Mouse (Mus musculus): ENCODE measurements around the gene Tmem132d. TPM values are rescaled to one million over a fixed set of nuclear protein-coding genes. Genes with fewer than 3 reads are reported as not detected.

The Tmem132d gene
- polyA plus RNA-seq, 1 experiment from 2014 or later: 2.9 TPM

- WGBS: 59% methylated on average over 14 of the region's 14 CpGs
- no peaks in the 10 kb centered on the region for H3K9me3 ChIP-seq (ENCODE audit: control insufficient read depth, low read length)
- no peak overlapping the region for H3K27ac ChIP-seq (ENCODE audit: low read depth, low read length)
- H3K4me2 ChIP-seq (ENCODE audit: low read depth, low read length): no peak overlapping the region
- ATAC-seq (ENCODE audit: low read depth): no peak
- no peaks in the 10 kb centered on the region for H3K36me3 ChIP-seq (ENCODE audit: control insufficient read depth, insufficient read depth, low read length)
- no peak overlapping the region for H3K4me3 ChIP-seq (ENCODE audit: low read depth, low read length)
- H3K27me3 ChIP-seq (ENCODE audit: control insufficient read depth, insufficient read depth, low read length): no peaks in the 10 kb centered on the region
- H3K4me1 ChIP-seq (ENCODE audit: control insufficient read depth, insufficient read depth, low read length): peaks cover 4% of the 10 kb centered on the region; the same call in 1 of the 2 replicates
- no peak overlapping the region for H3K9ac ChIP-seq (replicated peaks; ENCODE audit: low read depth, low read length)
Measured at GRCm38 (mm10) chr5:128190243-128190820, 242.5 kb downstream of the Tmem132d start.

DNA sequence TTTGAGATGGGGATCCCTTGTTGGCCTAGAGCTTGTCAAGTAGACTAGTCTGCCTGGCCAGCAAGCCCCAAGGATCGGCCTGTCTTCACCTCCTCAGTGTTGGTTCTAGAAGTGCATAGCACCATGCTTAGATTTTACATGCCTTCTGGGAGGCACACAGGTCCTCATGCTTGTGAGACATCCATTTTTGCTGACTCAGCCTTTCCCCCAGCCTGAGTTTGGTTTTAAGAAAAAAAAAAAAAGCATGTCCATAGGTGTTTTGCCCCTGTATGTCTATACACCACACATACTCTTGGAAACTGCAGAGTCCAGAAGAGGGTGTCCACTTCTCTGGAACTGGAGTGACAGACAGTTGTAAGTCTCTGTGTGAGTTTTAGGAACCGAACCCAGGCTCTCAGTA lies 256.6 kb downstream of the Tmem132d start:
- WGBS: 92% methylated on average over 2 of the region's 2 CpGs
- H3K9ac ChIP-seq (replicated peaks; ENCODE audit: low read depth, low read length): no peak overlapping the region
- H3K27ac ChIP-seq (ENCODE audit: low read depth, low read length): no peak overlapping the region
- H3K4me2 ChIP-seq (ENCODE audit: low read depth, low read length): no peak overlapping the region
- no peaks in the 10 kb centered on the region for H3K27me3 ChIP-seq (ENCODE audit: control insufficient read depth, insufficient read depth, low read length)
- no peak for ATAC-seq (ENCODE audit: low read depth)
- H3K4me3 ChIP-seq (ENCODE audit: low read depth, low read length): no peak overlapping the region
- no peaks in the 10 kb centered on the region for H3K36me3 ChIP-seq (ENCODE audit: control insufficient read depth, insufficient read depth, low read length)
- H3K4me1 ChIP-seq (ENCODE audit: control insufficient read depth, insufficient read depth, low read length): no peaks in the 10 kb centered on the region
- no peaks in the 10 kb centered on the region for H3K9me3 ChIP-seq (ENCODE audit: control insufficient read depth, low read length)

DNA sequence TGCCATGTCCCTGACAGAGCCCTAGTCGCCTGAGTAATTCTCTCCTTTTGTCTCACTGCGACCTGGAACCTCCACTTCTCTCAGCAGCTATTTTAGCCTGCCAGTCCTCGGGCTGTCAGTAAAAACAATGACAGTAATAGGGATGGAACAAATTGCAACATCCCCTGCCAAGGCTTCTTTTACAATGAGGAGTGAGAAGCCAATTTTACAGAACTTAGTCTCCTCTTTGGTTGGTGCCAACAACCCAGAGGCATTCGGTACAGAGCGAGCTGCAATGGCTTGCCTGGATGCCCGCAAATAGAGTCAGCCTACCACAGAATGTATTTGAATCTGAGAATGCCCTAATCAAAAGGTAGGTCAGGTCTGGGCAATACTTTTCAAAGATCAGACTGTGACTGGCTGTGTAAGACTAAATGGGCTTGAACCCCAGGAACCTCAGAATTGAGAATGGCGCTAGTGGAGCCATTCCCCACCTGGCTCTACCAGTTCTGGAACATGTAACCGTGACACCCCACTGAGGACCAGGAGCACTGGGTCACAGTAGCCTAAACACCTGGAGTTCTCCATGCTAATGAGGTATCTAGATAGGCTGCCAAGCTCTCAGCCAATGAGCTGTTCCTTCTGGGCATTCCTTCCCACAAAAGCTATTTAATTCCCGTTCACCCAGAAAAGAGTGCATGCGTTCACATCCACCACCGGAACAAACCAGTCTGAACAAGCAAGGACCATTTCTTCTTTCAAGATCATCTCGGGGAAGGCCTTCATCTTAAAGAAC lies 273.8 kb downstream of the Tmem132d start:
- ATAC-seq (ENCODE audit: low read depth): no peak
- Histone ChIP-seq H3K9ac (replicated peaks; ENCODE audit: low read depth, low read length) (no peak overlapping the region), H3K4me3 (ENCODE audit: low read depth, low read length) (no peak overlapping the region), H3K27me3 (ENCODE audit: control insufficient read depth, insufficient read depth, low read length) (no peaks in the 10 kb centered on the region), H3K4me1 (ENCODE audit: control insufficient read depth, insufficient read depth, low read length) (no peaks in the 10 kb centered on the region), H3K4me2 (ENCODE audit: low read depth, low read length) (no peak overlapping the region), H3K9me3 (ENCODE audit: control insufficient read depth, low read length) (no peaks in the 10 kb centered on the region), H3K36me3 (ENCODE audit: control insufficient read depth, insufficient read depth, low read length) (no peaks in the 10 kb centered on the region), H3K27ac (ENCODE audit: low read depth, low read length) (no peak overlapping the region)
- WGBS: 61% methylated on average over 12 of the region's 12 CpGs

- H3K36me3 ChIP-seq (ENCODE audit: control insufficient read depth, insufficient read depth, low read length): no peaks in the 10 kb centered on the region
- 92% methylated on average over 8 of the region's 8 CpGs for WGBS
- H3K4me2 ChIP-seq (ENCODE audit: low read depth, low read length): no peak overlapping the region
- H3K9me3 ChIP-seq (ENCODE audit: control insufficient read depth, low read length): no peaks in the 10 kb centered on the region
- ATAC-seq (ENCODE audit: low read depth): no peak
- no peak overlapping the region for H3K27ac ChIP-seq (ENCODE audit: low read depth, low read length)
- H3K9ac ChIP-seq (replicated peaks; ENCODE audit: low read depth, low read length): no peak overlapping the region
- H3K4me1 ChIP-seq (ENCODE audit: control insufficient read depth, insufficient read depth, low read length): no peaks in the 10 kb centered on the region
- H3K27me3 ChIP-seq (ENCODE audit: control insufficient read depth, insufficient read depth, low read length): no peaks in the 10 kb centered on the region
- no peak overlapping the region for H3K4me3 ChIP-seq (ENCODE audit: low read depth, low read length)
Measured at GRCm38 (mm10) chr5:128151461-128151860, 281.4 kb downstream of the Tmem132d start.

- H3K4me3 ChIP-seq (ENCODE audit: low read depth, low read length): no peak overlapping the region
- ATAC-seq (ENCODE audit: low read depth): no peak
- H3K9me3 ChIP-seq (ENCODE audit: control insufficient read depth, low read length): no peaks in the 10 kb centered on the region
- no peaks in the 10 kb centered on the region for H3K36me3 ChIP-seq (ENCODE audit: control insufficient read depth, insufficient read depth, low read length)
- H3K9ac ChIP-seq (replicated peaks; ENCODE audit: low read depth, low read length): no peak overlapping the region
- WGBS: 85% methylated on average over 15 of the region's 15 CpGs
- H3K27me3 ChIP-seq (ENCODE audit: control insufficient read depth, insufficient read depth, low read length): no peaks in the 10 kb centered on the region
- H3K27ac ChIP-seq (ENCODE audit: low read depth, low read length): no peak overlapping the region
- no peak overlapping the region for H3K4me2 ChIP-seq (ENCODE audit: low read depth, low read length)
- H3K4me1 ChIP-seq (ENCODE audit: control insufficient read depth, insufficient read depth, low read length): no peaks in the 10 kb centered on the region
Measured at GRCm38 (mm10) chr5:128146901-128147645, 285.8 kb downstream of the Tmem132d start.

- 92% methylated on average over 3 of the region's 3 CpGs for WGBS
Measured at GRCm38 (mm10) chr5:128144799-128145198, 288.1 kb downstream of the Tmem132d start.

GRCm38 (mm10) chr5:128136818-128137217 lies 296.1 kb downstream of the Tmem132d start:
- H3K4me2 ChIP-seq (ENCODE audit: low read depth, low read length): no peak overlapping the region
- ATAC-seq (ENCODE audit: low read depth): no peak
- no peaks in the 10 kb centered on the region for H3K36me3 ChIP-seq (ENCODE audit: control insufficient read depth, insufficient read depth, low read length)
- H3K27ac ChIP-seq (ENCODE audit: low read depth, low read length): no peak overlapping the region
- no peaks in the 10 kb centered on the region for H3K9me3 ChIP-seq (ENCODE audit: control insufficient read depth, low read length)
- no peaks in the 10 kb centered on the region for H3K4me1 ChIP-seq (ENCODE audit: control insufficient read depth, insufficient read depth, low read length)
- no peak overlapping the region for H3K9ac ChIP-seq (replicated peaks; ENCODE audit: low read depth, low read length)
- no peaks in the 10 kb centered on the region for H3K27me3 ChIP-seq (ENCODE audit: control insufficient read depth, insufficient read depth, low read length)
- H3K4me3 ChIP-seq (ENCODE audit: low read depth, low read length): no peak overlapping the region
- 79% methylated on average over 8 of the region's 8 CpGs for WGBS

More at GRCm38 (mm10) chr5:128144799-128145198, 288.1 kb downstream of the Tmem132d start:
- H3K4me2 ChIP-seq (ENCODE audit: low read depth, low read length): no peak overlapping the region
- no peaks in the 10 kb centered on the region for H3K4me1 ChIP-seq (ENCODE audit: control insufficient read depth, insufficient read depth, low read length)
- H3K9ac ChIP-seq (replicated peaks; ENCODE audit: low read depth, low read length): no peak overlapping the region
- no peak overlapping the region for H3K27ac ChIP-seq (ENCODE audit: low read depth, low read length)
- H3K36me3 ChIP-seq (ENCODE audit: control insufficient read depth, insufficient read depth, low read length): no peaks in the 10 kb centered on the region
- no peak for ATAC-seq (ENCODE audit: low read depth)
- H3K27me3 ChIP-seq (ENCODE audit: control insufficient read depth, insufficient read depth, low read length): no peaks in the 10 kb centered on the region
- no peak overlapping the region for H3K4me3 ChIP-seq (ENCODE audit: low read depth, low read length)
- no peaks in the 10 kb centered on the region for H3K9me3 ChIP-seq (ENCODE audit: control insufficient read depth, low read length)

DNA sequence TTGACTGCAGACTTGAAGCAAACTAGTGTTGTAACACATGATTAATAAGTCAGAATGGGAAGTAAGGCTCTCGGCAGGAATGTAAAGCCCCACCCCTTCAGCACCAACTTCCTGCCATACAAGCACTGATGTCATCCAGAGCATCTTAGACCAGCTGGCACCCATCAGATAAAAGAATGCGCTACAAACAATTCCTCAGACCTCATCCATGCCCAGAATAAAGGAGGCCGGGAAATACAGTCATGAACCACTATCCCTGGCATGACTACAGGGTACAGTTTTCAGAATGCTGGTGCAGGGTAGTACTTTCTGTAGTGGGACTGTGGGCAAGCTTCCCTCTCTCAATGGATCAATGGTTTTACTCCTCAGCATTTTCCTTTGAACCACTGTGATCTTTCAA lies 310.2 kb downstream of the Tmem132d start:
- no peak for ATAC-seq (ENCODE audit: low read depth)
- no peak overlapping the region for H3K4me2 ChIP-seq (ENCODE audit: low read depth, low read length)
- H3K36me3 ChIP-seq (ENCODE audit: control insufficient read depth, insufficient read depth, low read length): no peaks in the 10 kb centered on the region
- no peaks in the 10 kb centered on the region for H3K27me3 ChIP-seq (ENCODE audit: control insufficient read depth, insufficient read depth, low read length)
- no peaks in the 10 kb centered on the region for H3K9me3 ChIP-seq (ENCODE audit: control insufficient read depth, low read length)
- WGBS: 82% methylated on average over 3 of the region's 3 CpGs
- no peak overlapping the region for H3K27ac ChIP-seq (ENCODE audit: low read depth, low read length)
- H3K4me1 ChIP-seq (ENCODE audit: control insufficient read depth, insufficient read depth, low read length): no peaks in the 10 kb centered on the region
- H3K9ac ChIP-seq (replicated peaks; ENCODE audit: low read depth, low read length): no peak overlapping the region
- H3K4me3 ChIP-seq (ENCODE audit: low read depth, low read length): no peak overlapping the region

DNA sequence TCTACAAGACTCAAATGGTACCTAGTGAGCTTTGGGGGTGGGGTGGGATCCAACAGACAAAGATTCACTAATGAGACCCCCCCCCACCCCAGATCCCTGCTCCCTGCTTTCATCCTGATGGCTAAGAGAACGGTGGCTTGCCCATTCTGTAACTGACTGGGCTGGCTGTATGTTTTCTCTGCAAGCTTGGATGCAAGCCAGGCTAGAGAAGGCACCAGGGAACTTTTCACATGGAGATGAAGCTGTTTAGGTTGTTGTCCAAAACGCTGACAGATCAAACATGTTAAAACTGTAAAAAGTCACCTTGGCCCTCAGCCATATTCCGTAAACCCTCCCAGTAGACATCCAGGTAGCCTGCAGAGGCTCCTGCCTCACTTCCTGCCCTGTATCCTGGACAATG lies 313.7 kb downstream of the Tmem132d start:
- ATAC-seq (ENCODE audit: low read depth): no peak
- 50% methylated on average over 3 of the region's 3 CpGs for WGBS
- no peak overlapping the region for H3K27ac ChIP-seq (ENCODE audit: low read depth, low read length)

More for the DNA sequence above, 313.7 kb downstream of the Tmem132d start:
- H3K4me3 ChIP-seq (ENCODE audit: low read depth, low read length): no peak overlapping the region
- no peaks in the 10 kb centered on the region for H3K4me1 ChIP-seq (ENCODE audit: control insufficient read depth, insufficient read depth, low read length)
- no peaks in the 10 kb centered on the region for H3K27me3 ChIP-seq (ENCODE audit: control insufficient read depth, insufficient read depth, low read length)
- no peak overlapping the region for H3K4me2 ChIP-seq (ENCODE audit: low read depth, low read length)
- no peak overlapping the region for H3K9ac ChIP-seq (replicated peaks; ENCODE audit: low read depth, low read length)
- H3K36me3 ChIP-seq (ENCODE audit: control insufficient read depth, insufficient read depth, low read length): no peaks in the 10 kb centered on the region
- H3K9me3 ChIP-seq (ENCODE audit: control insufficient read depth, low read length): no peaks in the 10 kb centered on the region

Data from neural tube, embryonic 14.5 days (tissue).